Mouse (Mus musculus): ENCODE data around the gene Gm29423. TPM values are rescaled to one million over a fixed set of nuclear protein-coding genes. Genes with fewer than 3 reads are reported as not detected.

Gene Gm29423
- polyA plus RNA-seq (2014; fragmentation: Illumina TruSeq; extraction: RNeasy Lipid Tissue Mini Kit (QIAGEN cat#74804)), result not detected

GRCm38 (mm10) chrY:70303187-70303586, at the start of gene Gm29423, which contains the start of gene Gm29644:
Gm29423 (minus strand) TSS chrY:70303287.
Gm29644 (minus strand) TSS chrY:70303343.

GRCm38 (mm10) chrY:70273542-70273941, 29.5 kb downstream of the Gm29423 start, which contains the start of gene Gm21118:
Gm21118 (minus strand) TSS chrY:70273642.

Other genes starting within 250 kb of the Gm29423 start
- gene Gm21118, start 29.6 kb downstream of the Gm29423 start, polyA plus RNA-seq (2014; fragmentation: Illumina TruSeq; extraction: RNeasy Lipid Tissue Mini Kit (QIAGEN cat#74804)), result not detected
- gene Gm29644, start 56 bp upstream of the Gm29423 start, polyA plus RNA-seq (2014; fragmentation: Illumina TruSeq; extraction: RNeasy Lipid Tissue Mini Kit (QIAGEN cat#74804)), result not detected
- not detected for gene Gm20888, start 138.6 kb upstream of the Gm29423 start, polyA plus RNA-seq (2014; fragmentation: Illumina TruSeq; extraction: RNeasy Lipid Tissue Mini Kit (QIAGEN cat#74804))

All from ovary, adult 10 weeks (tissue).